Mouse (Mus musculus): ENCODE results near the gene B230104I21Rik. TPM values are rescaled to one million over a fixed set of nuclear protein-coding genes. Genes with fewer than 3 reads are reported as not detected.

B230104I21Rik gene
- polyA plus RNA-seq, 1 experiment = 0.38 TPM

DNA sequence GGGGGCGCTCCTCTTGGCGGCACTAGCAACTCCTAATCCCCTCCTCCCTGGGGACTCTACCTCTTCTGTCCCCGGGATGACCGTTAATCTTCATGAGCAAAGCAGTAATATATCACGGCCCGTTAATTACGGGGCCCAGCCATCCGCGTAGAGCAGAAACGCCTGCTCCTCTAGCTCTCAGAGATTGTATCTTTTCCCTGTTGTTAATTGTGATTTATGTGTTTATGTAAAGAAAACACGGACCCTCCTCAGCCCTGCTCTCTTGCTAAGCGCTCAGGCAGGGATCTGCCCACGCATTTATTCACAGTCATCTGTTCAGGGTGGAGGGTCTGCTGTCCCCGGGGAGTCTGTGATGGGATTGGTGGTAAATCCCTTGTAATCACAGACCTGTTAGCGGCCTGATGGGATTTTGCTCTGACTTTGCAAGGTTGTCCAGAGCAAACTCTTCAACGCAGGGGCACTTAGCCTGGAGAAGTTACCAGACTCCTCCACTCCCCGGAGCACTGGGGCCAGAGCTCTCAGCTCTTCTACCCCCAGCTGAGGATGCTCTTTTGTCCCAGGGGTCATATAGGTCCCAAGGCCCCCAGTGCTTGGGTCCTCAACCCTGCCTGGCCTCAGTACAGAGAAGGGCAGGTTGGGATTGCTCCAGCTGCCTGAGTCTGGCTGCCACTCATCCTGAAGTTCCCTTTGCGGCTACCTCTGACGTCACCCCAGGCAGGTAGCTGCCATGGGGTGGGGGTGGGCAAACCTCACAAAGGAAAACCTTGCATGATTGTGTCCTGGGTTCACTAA lies 11.0 kb downstream of the B230104I21Rik start:
- no peak for TF ChIP-seq POLR2A (IDR thresholded peaks at IDR 0.05; ENCODE audit: extremely low read depth, insufficient read depth, low read length)
- Histone ChIP-seq H3K4me3 (ENCODE audit: insufficient read depth, low read length) (no peak overlapping the region), H3K4me1 (ENCODE audit: control insufficient read depth, insufficient read depth, low read length) (no peaks in the 10 kb centered on the region), H3K27ac (ENCODE audit: insufficient read depth, low read length) (no peak overlapping the region)

- Histone ChIP-seq H3K27ac (ENCODE audit: insufficient read depth, low read length) (no peak overlapping the region), H3K4me3 (ENCODE audit: insufficient read depth, low read length) (no peak overlapping the region), H3K4me1 (ENCODE audit: control insufficient read depth, insufficient read depth, low read length) (no peaks in the 10 kb centered on the region)
- TF ChIP-seq CTCF (IDR thresholded peaks at IDR 0.05; ENCODE audit: extremely low read depth, insufficient read depth, low read length) (no peak), POLR2A (IDR thresholded peaks at IDR 0.05; ENCODE audit: extremely low read depth, insufficient read depth, low read length) (no peak)
These were observed 12.4 kb downstream of the B230104I21Rik start for GRCm38 (mm10) chr4:154348197-154348786.

DNA sequence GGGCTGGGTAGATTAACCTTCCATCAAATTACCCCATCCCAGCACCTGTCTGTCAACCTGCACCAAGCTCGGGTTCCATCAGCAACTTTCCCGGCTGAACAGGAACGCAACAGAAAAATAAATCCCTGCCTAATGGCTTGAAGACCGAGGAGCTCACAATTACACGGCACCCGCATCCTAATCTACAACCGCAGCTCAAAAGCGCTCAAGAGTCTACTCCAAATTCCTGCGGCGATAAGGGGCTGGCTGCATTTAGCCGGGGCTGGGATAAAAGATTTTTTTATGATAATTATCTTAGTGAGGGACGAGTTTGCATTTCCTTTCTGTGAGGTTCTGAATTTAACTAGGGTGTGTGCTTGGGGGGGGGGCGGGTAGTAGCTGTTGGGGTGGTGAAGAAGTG lies 16.3 kb downstream of the B230104I21Rik start:
- no peak overlapping the region for H3K4me3 ChIP-seq (ENCODE audit: insufficient read depth, low read length)
- TF ChIP-seq POLR2A (IDR thresholded peaks at IDR 0.05; ENCODE audit: extremely low read depth, insufficient read depth, low read length) (no peak), CTCF (IDR thresholded peaks at IDR 0.05; ENCODE audit: extremely low read depth, insufficient read depth, low read length) (no peak)
- H3K27ac ChIP-seq (ENCODE audit: insufficient read depth, low read length) = no peak overlapping the region
- no peaks in the 10 kb centered on the region for H3K4me1 ChIP-seq (ENCODE audit: control insufficient read depth, insufficient read depth, low read length)

GRCm38 (mm10) chr4:154355408-154355807 lies 19.5 kb downstream of the B230104I21Rik start:
- H3K4me1 ChIP-seq (ENCODE audit: control insufficient read depth, insufficient read depth, low read length) = no peaks in the 10 kb centered on the region

GRCm38 (mm10) chr4:154358370-154358769 lies 22.4 kb downstream of the B230104I21Rik start:
- no peak overlapping the region for H3K4me3 ChIP-seq (ENCODE audit: insufficient read depth, low read length)
- TF ChIP-seq POLR2A (IDR thresholded peaks at IDR 0.05; ENCODE audit: extremely low read depth, insufficient read depth, low read length) (no peak), CTCF (IDR thresholded peaks at IDR 0.05; ENCODE audit: extremely low read depth, insufficient read depth, low read length) (no peak)
- no peak overlapping the region for H3K27ac ChIP-seq (ENCODE audit: insufficient read depth, low read length)
- H3K4me1 ChIP-seq (ENCODE audit: control insufficient read depth, insufficient read depth, low read length) = no peaks in the 10 kb centered on the region

More at GRCm38 (mm10) chr4:154355408-154355807, 19.5 kb downstream of the B230104I21Rik start:
- H3K27ac ChIP-seq (ENCODE audit: insufficient read depth, low read length) = no peak overlapping the region
- TF ChIP-seq CTCF (IDR thresholded peaks at IDR 0.05; ENCODE audit: extremely low read depth, insufficient read depth, low read length) (no peak), POLR2A (IDR thresholded peaks at IDR 0.05; ENCODE audit: extremely low read depth, insufficient read depth, low read length) (no peak)
- H3K4me3 ChIP-seq (ENCODE audit: insufficient read depth, low read length) = no peak overlapping the region

DNA sequence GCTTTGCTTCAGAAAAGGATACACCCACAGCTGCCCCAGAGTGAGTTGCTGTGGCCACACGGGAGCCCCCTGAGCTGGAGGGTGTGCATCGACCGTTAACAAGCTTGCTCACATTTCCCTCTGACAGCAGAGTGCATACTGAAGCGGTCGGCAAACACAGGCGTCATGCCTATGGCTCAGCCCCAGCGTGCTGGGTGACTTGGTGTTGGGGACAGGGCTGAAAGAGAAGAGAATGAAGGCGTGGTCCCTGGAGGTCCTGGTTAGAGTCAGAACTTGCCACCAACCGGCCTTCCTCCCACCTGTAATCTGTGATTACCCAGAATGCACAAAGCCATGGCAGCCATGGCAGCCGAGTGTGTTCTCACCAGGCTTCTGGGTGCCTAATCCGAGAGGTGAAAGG lies 22.9 kb downstream of the B230104I21Rik start:
- Histone ChIP-seq H3K27ac (ENCODE audit: insufficient read depth, low read length) (no peak overlapping the region), H3K4me1 (ENCODE audit: control insufficient read depth, insufficient read depth, low read length) (no peaks in the 10 kb centered on the region), H3K4me3 (ENCODE audit: insufficient read depth, low read length) (no peak overlapping the region)
- TF ChIP-seq CTCF (IDR thresholded peaks at IDR 0.05; ENCODE audit: extremely low read depth, insufficient read depth, low read length) (no peak), POLR2A (IDR thresholded peaks at IDR 0.05; ENCODE audit: extremely low read depth, insufficient read depth, low read length) (no peak)

GRCm38 (mm10) chr4:154359762-154360300 lies 23.9 kb downstream of the B230104I21Rik start:
- Histone ChIP-seq H3K4me3 (ENCODE audit: insufficient read depth, low read length) (no peak overlapping the region), H3K27ac (ENCODE audit: insufficient read depth, low read length) (no peak overlapping the region), H3K4me1 (ENCODE audit: control insufficient read depth, insufficient read depth, low read length) (peaks cover 3% of the 10 kb centered on the region)
- no peak for TF ChIP-seq POLR2A (IDR thresholded peaks at IDR 0.05; ENCODE audit: extremely low read depth, insufficient read depth, low read length)
- TF ChIP-seq CTCF (IDR thresholded peaks at IDR 0.05; ENCODE audit: extremely low read depth, insufficient read depth, low read length) = no peak

DNA sequence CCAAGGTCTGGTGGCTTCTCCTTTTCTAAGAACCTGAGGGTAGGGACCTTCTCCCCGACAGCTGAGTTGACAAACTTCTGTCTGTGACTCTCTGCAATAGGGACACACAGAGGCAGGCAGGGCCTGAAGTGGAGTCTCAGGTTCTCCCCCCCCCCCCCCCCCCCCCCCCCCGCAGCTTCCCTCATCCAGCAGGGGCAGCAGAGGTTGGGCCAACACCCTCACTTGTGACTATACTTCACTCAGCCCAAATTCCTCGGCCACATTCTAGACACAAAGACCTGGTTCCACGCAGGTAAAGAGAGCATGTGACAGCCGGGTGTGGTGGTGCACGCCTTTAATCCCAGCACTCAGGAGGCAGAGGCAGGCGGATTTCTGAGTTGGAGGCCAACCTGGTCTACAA lies 24.5 kb downstream of the B230104I21Rik start:
- no peak overlapping the region for H3K4me3 ChIP-seq (ENCODE audit: insufficient read depth, low read length)
- TF ChIP-seq CTCF (IDR thresholded peaks at IDR 0.05; ENCODE audit: extremely low read depth, insufficient read depth, low read length) (no peak), POLR2A (IDR thresholded peaks at IDR 0.05; ENCODE audit: extremely low read depth, insufficient read depth, low read length) (no peak)
- H3K4me1 ChIP-seq (ENCODE audit: control insufficient read depth, insufficient read depth, low read length) = peaks cover 5% of the 10 kb centered on the region
- H3K27ac ChIP-seq (ENCODE audit: insufficient read depth, low read length) = no peak overlapping the region

DNA sequence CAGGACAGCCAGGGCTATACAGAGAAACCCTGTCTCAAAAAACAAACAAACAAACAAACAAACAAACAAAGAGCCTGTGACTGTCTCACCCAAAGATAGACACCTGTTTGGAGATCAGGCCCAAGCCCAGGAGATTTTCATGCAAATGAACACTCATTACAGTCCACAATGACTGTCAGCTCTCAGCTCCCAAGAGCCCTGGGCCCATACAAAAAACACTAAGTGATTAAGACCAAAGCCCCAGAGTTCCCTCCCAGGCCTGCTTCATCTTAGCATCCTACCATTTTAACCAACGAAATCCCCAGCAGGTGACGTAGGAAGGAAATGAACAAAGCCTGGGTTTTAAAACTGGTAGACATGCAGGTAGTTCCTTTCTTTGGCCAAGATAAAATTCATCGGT lies 24.9 kb downstream of the B230104I21Rik start:
- no peak overlapping the region for H3K4me3 ChIP-seq (ENCODE audit: insufficient read depth, low read length)
- TF ChIP-seq CTCF (IDR thresholded peaks at IDR 0.05; ENCODE audit: extremely low read depth, insufficient read depth, low read length) (no peak), POLR2A (IDR thresholded peaks at IDR 0.05; ENCODE audit: extremely low read depth, insufficient read depth, low read length) (no peak)
- peaks cover 5% of the 10 kb centered on the region for H3K4me1 ChIP-seq (ENCODE audit: control insufficient read depth, insufficient read depth, low read length)
- no peak overlapping the region for H3K27ac ChIP-seq (ENCODE audit: insufficient read depth, low read length)

DNA sequence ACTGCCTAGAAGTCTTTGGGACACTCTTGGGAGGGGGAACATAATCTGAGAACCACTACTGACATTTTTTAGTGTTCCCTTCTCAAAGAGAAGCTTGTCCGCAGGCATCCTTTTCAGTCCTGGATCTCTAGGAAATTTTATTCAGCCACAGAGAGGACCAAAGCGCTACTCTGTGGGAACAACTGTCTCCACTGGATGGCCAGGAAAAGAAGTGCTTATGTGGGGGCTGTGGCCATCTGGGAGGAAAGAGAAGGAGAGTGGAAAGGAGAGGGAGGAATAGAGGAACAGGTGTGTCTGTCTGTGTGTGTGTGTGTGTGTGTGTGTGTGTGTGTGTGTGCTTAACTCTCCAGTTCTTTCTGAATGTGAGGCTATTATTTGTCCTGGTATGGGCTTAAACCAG lies 28.8 kb downstream of the B230104I21Rik start:
- H3K4me1 ChIP-seq (ENCODE audit: control insufficient read depth, insufficient read depth, low read length) = peaks cover 5% of the 10 kb centered on the region
- TF ChIP-seq CTCF (IDR thresholded peaks at IDR 0.05; ENCODE audit: extremely low read depth, insufficient read depth, low read length) (no peak), POLR2A (IDR thresholded peaks at IDR 0.05; ENCODE audit: extremely low read depth, insufficient read depth, low read length) (no peak)
- no peak overlapping the region for H3K4me3 ChIP-seq (ENCODE audit: insufficient read depth, low read length)
- H3K27ac ChIP-seq (ENCODE audit: insufficient read depth, low read length) = no peak overlapping the region

Data from cortical plate, adult 2 months (tissue).